Mouse (Mus musculus) stomach, embryonic 16.5 days (tissue): ENCODE data around the gene Gm28635. TPM values are rescaled to one million over a fixed set of nuclear protein-coding genes. Genes with fewer than 3 reads are reported as not detected.
A peak's percentile ranks its signal among the peaks of the same experiment; 100 is the strongest.

Source experiments
- ATAC-seq: fragments of 200-750 bp; cut with Nextera tagmentation; 2 replicates; pipeline ENCODE4 v1.8.0; 2017; ENCODE audit warnings: moderate number of reproducible peaks, moderate TSS enrichment; ENCODE audit not compliant: insufficient read depth, low FRiP score
- H3K27ac ChIP-seq: fragments of 300-500 bp; sonication (generic); 2 replicates; pipeline ENCODE4 v1.5.1; 2014; ENCODE audit warnings: low read length
- H3K27me3 ChIP-seq: fragments of 300-500 bp; sonication (generic); 2 replicates; pipeline ENCODE4 v1.6.1; 2014; ENCODE audit warnings: low read length, control low read depth, mixed read lengths; ENCODE audit not compliant: control insufficient read depth, insufficient read depth
- H3K36me3 ChIP-seq: fragments of 300-500 bp; sonication (generic); 2 replicates; pipeline ENCODE4 v1.6.1; 2014; ENCODE audit warnings: low read length; ENCODE audit not compliant: control insufficient read depth, insufficient read depth
- H3K4me1 ChIP-seq: fragments of 300-500 bp; sonication (generic); 2 replicates; pipeline ENCODE4 v1.6.1; 2014; ENCODE audit warnings: low read length, control low read depth, mixed read lengths; ENCODE audit not compliant: control insufficient read depth, insufficient read depth
- H3K4me2 ChIP-seq: fragments of 300-500 bp; sonication (generic); 2 replicates; pipeline ENCODE4 v1.6.1; 2014; ENCODE audit warnings: low read depth, low read length, mixed read lengths
- H3K4me3 ChIP-seq: fragments of 300-500 bp; sonication (generic); replicated peaks from 2 replicates; pipeline ENCODE4 v1.5.1; 2014; ENCODE audit warnings: mild to moderate bottlenecking, low read length
- H3K9ac ChIP-seq: fragments of 300-500 bp; sonication (generic); 2 replicates; pipeline ENCODE4 v1.6.1; 2014; ENCODE audit warnings: low read length
- H3K9me3 ChIP-seq: fragments of 300-500 bp; sonication (generic); replicated peaks from 2 replicates; pipeline ENCODE4 v1.6.1; 2016; ENCODE audit warnings: low read length, control low read depth; ENCODE audit not compliant: control insufficient read depth
- WGBS: fragments of 180-500 bp; shearing (Covaris S2); extraction: QIAGEN DNeasy Blood & Tissue Kit; methylation state at CpG from one replicate; pipeline ENCODE4 v1.1.7; 2014; 5-methylcytosine and 5-hydroxymethylcytosine counted together
- polyA plus RNA-seq: library from polyadenylated mRNA; unstranded; fragments of >200 nt; fragmentation: Nextera tagmentation; extraction: Ambion mirVana; gene quantifications from 2 replicates; pipeline ENCODE4 v1.2.1, GENCODE M21; 2015

The Gm28635 gene
- polyA plus RNA-seq, 1 experiment from 2014 or later, result not detected

GRCm38 (mm10) chr2:84585700-84586099 lies 92.1 kb downstream of the Gm28635 start:
- Histone ChIP-seq H3K27me3 (no peaks in the 10 kb centered on the region), H3K27ac (no peak overlapping the region), H3K4me2 (no peak overlapping the region), H3K36me3 (no peaks in the 10 kb centered on the region), H3K4me3 (no peak overlapping the region), H3K9ac (no peak overlapping the region), H3K4me1 (no peaks in the 10 kb centered on the region), H3K9me3 (peaks cover 3% of the 10 kb centered on the region; the same call in 1 of the 2 replicates)
- WGBS, result 90% methylated on average over 8 of the region's 8 CpGs
- ATAC-seq, result no peak

GRCm38 (mm10) chr2:84582286-84582685 lies 95.6 kb downstream of the Gm28635 start:
- Histone ChIP-seq H3K4me3 (no peak overlapping the region), H3K4me2 (no peak overlapping the region), H3K4me1 (no peaks in the 10 kb centered on the region), H3K27me3 (no peaks in the 10 kb centered on the region), H3K9me3 (no peaks in the 10 kb centered on the region), H3K36me3 (no peaks in the 10 kb centered on the region), H3K9ac (no peak overlapping the region), H3K27ac (no peak overlapping the region)
- no peak for ATAC-seq
- 64% methylated on average over 5 of the region's 5 CpGs for WGBS

- 85% methylated on average over 2 of the region's 3 CpGs for WGBS
- Histone ChIP-seq H3K27me3 (no peaks in the 10 kb centered on the region), H3K4me2 (no peak overlapping the region), H3K9ac (no peak overlapping the region), H3K27ac (no peak overlapping the region), H3K9me3 (no peaks in the 10 kb centered on the region), H3K36me3 (no peaks in the 10 kb centered on the region), H3K4me1 (no peaks in the 10 kb centered on the region), H3K4me3 (no peak overlapping the region)
- no peak; the same call in 1 of the 2 replicates for ATAC-seq
These were observed 96.6 kb downstream of the Gm28635 start for GRCm38 (mm10) chr2:84581208-84581607.

GRCm38 (mm10) chr2:84579311-84579710 lies 98.5 kb downstream of the Gm28635 start:
- H3K36me3 ChIP-seq, result no peaks in the 10 kb centered on the region
- no peak overlapping the region for H3K4me2 ChIP-seq
- no peak overlapping the region for H3K9ac ChIP-seq
- no peaks in the 10 kb centered on the region for H3K4me1 ChIP-seq
- 92% methylated on average over 2 of the region's 2 CpGs for WGBS
- H3K9me3 ChIP-seq, result no peaks in the 10 kb centered on the region
- no peaks in the 10 kb centered on the region for H3K27me3 ChIP-seq
- H3K4me3 ChIP-seq, result no peak overlapping the region
- no peak for ATAC-seq
- H3K27ac ChIP-seq, result no peak overlapping the region

GRCm38 (mm10) chr2:84574130-84574529 lies 103.7 kb downstream of the Gm28635 start:
- H3K4me1 ChIP-seq, result no peaks in the 10 kb centered on the region
- no peaks in the 10 kb centered on the region for H3K27me3 ChIP-seq
- no peak for ATAC-seq
- H3K36me3 ChIP-seq, result no peaks in the 10 kb centered on the region
- no peak overlapping the region for H3K27ac ChIP-seq
- H3K4me3 ChIP-seq, result no peak overlapping the region
- 91% methylated on average over 4 of the region's 4 CpGs for WGBS
- H3K9me3 ChIP-seq, result no peaks in the 10 kb centered on the region
- H3K4me2 ChIP-seq, result no peak overlapping the region
- no peak overlapping the region for H3K9ac ChIP-seq

GRCm38 (mm10) chr2:84556888-84557514 lies 120.8 kb downstream of the Gm28635 start:
- H3K27me3 ChIP-seq, result no peaks in the 10 kb centered on the region
- ATAC-seq, result no peak
- 50% methylated on average over 10 of the region's 10 CpGs for WGBS
- H3K4me3 ChIP-seq, result no peak overlapping the region
- no peaks in the 10 kb centered on the region for H3K36me3 ChIP-seq
- peak overlapping the region; percentile 19; the same call in 1 of the 2 replicates for H3K4me2 ChIP-seq
- no peaks in the 10 kb centered on the region for H3K4me1 ChIP-seq
- no peak overlapping the region for H3K9ac ChIP-seq
- H3K27ac ChIP-seq, result no peak overlapping the region
- no peaks in the 10 kb centered on the region for H3K9me3 ChIP-seq

Other genes with a start within 250 kb of the Gm28635 start
- 41.2 and 46.3 TPM in 2 replicates for gene Tfpi, start 201.3 kb downstream of the Gm28635 start, polyA plus RNA-seq
- 75.7 and 84.4 TPM in 2 replicates for gene Ctnnd1, start 27.3 kb downstream of the Gm28635 start, polyA plus RNA-seq
- gene Btbd18, start 19.0 kb downstream of the Gm28635 start, polyA plus RNA-seq, result 0.26 TPM in 2 replicates
- 184 and 203 TPM in 2 replicates for gene Selenoh, start 7.3 kb downstream of the Gm28635 start, polyA plus RNA-seq
- gene Med19, start 361 bp upstream of the Gm28635 start, polyA plus RNA-seq, result 27.2 and 28.3 TPM in 2 replicates
- gene Tmx2, start 1.1 kb upstream of the Gm28635 start, polyA plus RNA-seq, result 125 and 127 TPM in 2 replicates
- 36.9 and 40.0 TPM in 2 replicates for gene Zdhhc5, start 37.1 kb upstream of the Gm28635 start, polyA plus RNA-seq
- 26.6 and 28.4 TPM in 2 replicates for gene Clp1, start 49.3 kb upstream of the Gm28635 start, polyA plus RNA-seq
- gene Ypel4, start 56.0 kb upstream of the Gm28635 start, polyA plus RNA-seq, result 7.4 and 8.0 TPM in 2 replicates
- 5.7 and 6.3 TPM in 2 replicates for gene Gm19426, start 65.6 kb upstream of the Gm28635 start, polyA plus RNA-seq
- 98.2 and 102 TPM in 2 replicates for gene Serping1, start 97.4 kb upstream of the Gm28635 start, polyA plus RNA-seq
- gene Ube2l6, start 120.8 kb upstream of the Gm28635 start, polyA plus RNA-seq, result 67.7 and 68.9 TPM in 2 replicates
- 0.42 and 1.7 TPM in 2 replicates for gene Smtnl1, start 144.6 kb upstream of the Gm28635 start, polyA plus RNA-seq
- gene Timm10, start 149.0 kb upstream of the Gm28635 start, polyA plus RNA-seq, result 36.7 and 45.6 TPM in 2 replicates
- gene Slc43a1, start 160.8 kb upstream of the Gm28635 start, polyA plus RNA-seq, result 20.8 TPM in 2 replicates
- 0.37 TPM in 1 of 2 replicates, not detected in the other for gene Rtn4rl2, start 208.7 kb upstream of the Gm28635 start, polyA plus RNA-seq